Mouse (Mus musculus) right cerebral cortex, adult 2 months (tissue): Measurements from ENCODE around the gene Grpel1.
A peak's percentile ranks its signal among the peaks of the same experiment; 100 is the strongest.

ENCODE experiments used
- DNase-seq, 2 experiments: peaks; one replicate each; pipeline ENCODE4 v3.0.0; 2021 to 2022; ENCODE audit warnings: low spot score in 2 of 2

Gene Grpel1

GRCm38 (mm10) chr5:36464709-36465661 is at the start of gene Grpel1:
Gene Grpel1, plus strand, starts transcription at chr5:36464998.
- peak; percentile 97 to 100 for DNase-seq

GRCm38 (mm10) chr5:36419861-36420260 is 44.9 kb upstream of the Grpel1 start:
- DNase-seq = no peak

GRCm38 (mm10) chr5:36422689-36423088 is 42.1 kb upstream of the Grpel1 start:
- no peak for DNase-seq

DNA sequence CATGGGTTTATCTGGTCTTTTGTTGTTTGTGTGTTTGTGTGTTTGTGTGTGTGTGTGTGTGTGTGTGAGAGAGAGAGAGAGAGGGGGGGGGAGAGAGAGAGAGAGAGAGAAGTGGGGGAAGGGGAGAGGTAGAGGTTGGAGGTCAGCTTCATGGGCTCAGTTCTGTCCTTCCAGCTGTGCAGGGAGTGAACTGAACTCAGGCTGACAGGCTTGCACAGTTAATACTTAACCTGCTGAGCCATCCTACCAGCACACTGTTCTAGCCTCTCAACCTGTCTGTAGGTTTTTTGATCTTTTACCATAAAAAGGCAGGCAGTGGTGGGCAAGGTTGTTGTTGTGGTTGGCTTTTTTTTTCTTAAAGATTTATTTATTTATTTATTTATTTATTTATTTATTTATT is 40.1 kb upstream of the Grpel1 start:
- DNase-seq = no peak

GRCm38 (mm10) chr5:36426404-36426803 is 38.4 kb upstream of the Grpel1 start:
- peak; percentile 44 to 67 for DNase-seq

DNA sequence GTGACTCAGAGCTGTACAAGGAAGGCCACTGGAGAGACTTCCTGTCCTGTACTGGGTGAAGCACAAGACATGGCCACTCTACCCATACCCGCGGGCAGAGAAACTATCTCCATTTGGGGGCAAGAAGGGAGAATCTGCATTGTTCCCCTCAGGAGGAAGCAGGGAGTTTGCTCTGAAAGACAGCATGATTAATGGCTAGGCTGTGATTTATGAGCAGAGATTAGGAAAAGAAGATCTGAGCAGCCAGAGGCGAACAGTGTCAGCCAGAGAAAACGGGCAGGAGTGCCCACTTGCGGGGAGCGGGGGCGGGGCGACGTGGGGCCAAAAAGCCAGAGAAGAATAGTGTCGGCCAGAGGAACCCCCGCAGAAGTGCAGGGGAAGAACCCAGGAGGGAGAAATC is 37.0 kb upstream of the Grpel1 start:
- no peak for DNase-seq

DNA sequence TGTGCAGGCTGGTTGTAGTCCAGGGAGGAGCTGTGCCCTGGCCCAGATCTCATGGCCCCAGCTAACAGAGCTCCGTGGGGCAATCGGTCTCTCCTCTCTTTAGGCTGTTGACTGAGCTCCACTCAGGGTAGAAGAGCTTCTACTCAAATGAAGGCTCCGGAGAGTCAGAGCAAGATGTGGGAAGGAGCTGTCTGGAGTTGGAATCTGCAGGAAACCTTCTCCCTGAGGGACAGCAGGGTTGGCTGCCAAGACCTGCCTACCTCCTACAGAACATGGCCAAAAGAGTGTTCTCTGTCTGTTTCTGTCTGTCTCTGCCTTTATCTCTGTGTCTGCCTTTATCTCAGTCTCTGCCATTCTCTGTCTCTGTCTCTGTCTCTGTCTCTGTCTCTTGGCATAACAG is 35.2 kb upstream of the Grpel1 start:
- no peak for DNase-seq

DNA sequence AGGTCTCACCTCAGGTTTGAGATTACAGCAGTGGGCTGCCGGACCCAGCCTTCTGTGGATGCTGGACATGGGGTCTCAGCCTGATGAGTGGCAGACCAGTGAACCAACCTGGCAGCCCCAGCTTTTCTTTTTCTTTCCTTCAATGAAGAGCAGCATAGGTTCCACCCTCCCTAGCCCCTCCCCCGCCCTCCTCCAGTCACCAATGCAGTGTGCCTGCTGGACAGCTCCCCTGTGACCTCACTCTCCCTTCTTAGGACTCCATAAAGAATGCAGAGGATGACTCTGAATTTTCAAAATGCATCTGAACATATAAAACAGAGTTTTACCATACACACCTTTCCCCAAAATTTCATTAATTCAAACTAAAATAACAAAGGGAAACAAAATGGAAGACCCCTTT is 33.1 kb upstream of the Grpel1 start:
- DNase-seq = no peak

GRCm38 (mm10) chr5:36434398-36434967 is 30.3 kb upstream of the Grpel1 start:
- DNase-seq = no peak

DNA sequence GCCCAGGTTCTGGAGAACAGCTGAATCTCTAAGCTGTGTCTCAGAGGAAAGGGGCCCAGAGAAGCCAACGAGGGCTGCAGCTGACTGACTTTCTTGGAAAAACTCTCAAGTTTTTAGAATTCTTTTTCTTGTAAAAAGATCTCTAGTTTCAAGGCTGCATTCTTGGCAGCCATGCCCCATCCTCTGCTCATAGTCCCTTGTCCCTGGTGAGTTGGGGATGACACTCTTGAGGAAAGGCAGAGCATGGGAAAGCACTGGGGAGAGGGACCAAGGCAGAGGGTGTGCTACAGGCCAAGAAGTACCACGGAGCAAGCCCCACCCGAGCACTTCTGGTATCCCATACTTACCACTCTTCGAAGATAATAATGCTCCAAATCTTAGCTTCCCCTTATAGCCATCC is 27.9 kb upstream of the Grpel1 start:
- DNase-seq = no peak

DNA sequence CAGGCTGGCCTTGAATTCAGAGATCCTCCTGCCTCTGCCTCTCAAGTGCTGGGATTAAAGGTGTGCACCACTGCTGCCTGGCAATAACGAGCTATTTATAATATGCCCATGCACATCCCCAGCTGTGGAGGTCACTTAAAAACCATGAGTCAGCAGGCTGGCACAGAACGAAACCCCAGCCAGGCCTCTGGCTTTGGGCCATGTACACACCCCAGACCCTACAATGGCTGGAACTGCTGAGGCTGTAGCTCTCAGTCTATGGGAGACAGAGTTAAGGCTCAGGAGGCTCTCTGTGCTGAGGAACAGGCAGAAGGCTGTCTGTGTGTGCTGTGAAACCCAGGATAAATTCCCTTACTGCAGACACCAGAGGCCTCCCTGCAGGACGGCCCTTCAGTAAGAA is 24.1 kb upstream of the Grpel1 start:
- DNase-seq = no peak

DNA sequence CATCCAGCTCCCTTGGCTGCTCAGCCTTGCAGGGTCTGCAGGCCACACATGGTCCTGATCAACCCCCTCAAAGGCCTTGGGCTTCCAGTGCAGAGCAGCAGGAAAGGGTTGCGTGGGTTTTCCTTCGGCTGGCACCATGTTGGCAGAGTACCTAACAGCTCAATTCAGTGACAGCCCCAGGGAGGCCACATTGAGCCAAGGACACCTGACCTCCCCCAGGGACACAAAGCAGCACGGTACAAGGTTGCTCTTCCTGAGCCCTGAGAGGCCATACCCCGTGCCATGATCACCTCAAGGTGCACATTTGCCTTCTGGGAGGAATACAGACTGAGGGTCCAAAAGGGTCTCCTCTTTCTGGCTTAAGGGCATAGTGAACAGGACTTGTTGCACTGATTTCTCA is 20.2 kb upstream of the Grpel1 start:
- DNase-seq = no peak

GRCm38 (mm10) chr5:36445028-36445427 is 19.8 kb upstream of the Grpel1 start:
- no peak for DNase-seq

DNA sequence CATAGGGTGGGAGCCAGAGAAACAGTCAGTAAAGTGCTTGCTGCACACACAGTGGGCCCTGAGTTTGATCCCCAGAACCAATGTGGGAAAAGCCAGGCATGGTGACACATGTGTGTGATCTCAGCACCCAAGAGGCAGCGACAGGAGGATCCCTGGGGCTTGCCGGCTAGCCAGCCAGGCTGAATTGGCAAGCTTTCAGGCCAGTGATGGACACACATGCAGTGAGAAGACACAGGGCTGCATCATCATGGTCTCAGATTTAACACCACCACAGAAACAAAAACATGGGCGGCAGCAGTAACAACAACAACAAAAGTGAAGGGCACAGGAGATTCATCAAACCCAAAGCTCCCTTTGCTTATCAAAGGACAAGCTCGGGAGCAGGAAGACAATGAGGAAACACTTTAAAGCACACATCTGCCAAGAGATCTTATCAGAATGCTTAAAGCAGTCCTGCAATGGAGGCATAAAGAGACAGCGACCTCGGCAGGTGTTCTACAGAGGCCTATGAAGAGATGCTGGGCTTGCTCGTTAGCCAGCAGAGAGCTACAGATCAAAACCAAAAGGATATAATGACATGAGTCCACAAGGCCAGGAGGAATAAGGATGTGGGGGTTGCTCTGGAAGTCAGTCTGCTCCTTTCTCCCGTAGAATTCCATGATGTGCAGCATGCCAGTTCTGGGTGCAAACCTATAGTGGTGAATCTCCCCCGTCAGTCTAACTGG is 18.5 kb upstream of the Grpel1 start:
- no peak for DNase-seq

GRCm38 (mm10) chr5:36447872-36448271 is 16.9 kb upstream of the Grpel1 start:
- DNase-seq = no peak

DNA sequence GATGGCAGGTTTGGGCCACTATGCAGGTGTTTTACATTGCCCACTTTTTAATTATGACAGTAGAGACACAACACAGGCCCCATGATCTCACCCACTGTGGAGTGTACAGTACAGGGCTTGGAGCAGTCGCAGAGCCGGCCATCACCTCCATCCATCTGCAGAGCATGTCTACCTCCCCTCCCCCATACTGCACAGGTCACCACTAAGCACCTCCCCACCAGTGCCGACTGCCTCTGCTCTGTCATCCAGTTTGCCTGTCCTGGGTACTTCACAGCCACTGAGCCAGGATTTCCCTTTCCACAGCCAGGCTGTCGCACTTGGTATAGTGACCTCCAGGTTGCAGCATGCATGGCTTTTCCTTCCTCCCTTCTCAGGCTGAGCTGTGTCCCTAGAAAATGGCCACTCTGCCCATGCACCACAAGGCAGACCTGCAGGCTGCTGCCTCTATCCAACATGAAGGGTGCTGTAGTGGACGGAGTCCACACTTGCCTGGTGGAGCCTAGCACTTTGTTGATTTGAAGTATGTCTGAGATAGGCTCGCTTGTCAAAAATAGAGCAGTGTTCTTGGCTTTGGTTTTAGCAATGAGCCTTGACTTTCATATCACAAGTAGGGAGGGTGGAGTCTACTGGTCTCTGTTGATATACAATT is 15.0 kb upstream of the Grpel1 start:
- DNase-seq = no peak

- DNase-seq = no peak
These were observed 13.7 kb upstream of the Grpel1 start for GRCm38 (mm10) chr5:36451119-36451518.

DNA sequence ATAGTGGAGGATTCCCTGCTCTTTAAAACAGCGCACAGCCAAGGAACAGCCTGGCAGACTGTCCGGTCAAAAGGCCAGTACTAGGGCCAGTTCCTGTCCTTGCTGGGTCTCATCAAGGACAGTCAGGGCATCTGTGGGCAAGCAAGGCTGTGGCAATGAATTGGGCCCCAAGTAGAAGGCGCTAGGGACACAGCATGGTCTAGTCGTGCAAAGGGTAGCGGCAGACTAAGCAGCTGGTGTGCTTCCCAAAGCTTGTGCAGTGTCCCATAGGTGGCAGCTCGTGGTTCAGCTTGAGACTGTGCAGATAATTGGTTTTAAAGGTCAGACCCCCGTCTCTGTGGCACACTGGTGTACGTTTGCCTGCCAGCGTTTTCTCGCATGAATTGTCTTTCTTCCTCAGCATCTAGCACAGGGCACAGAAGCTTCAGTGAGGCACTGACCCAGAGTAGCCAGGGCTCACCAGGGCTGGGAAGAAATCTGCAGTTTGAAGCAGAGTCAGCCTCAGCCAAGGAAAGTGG is 12.9 kb upstream of the Grpel1 start:
- no peak for DNase-seq

GRCm38 (mm10) chr5:36452821-36453220 is 12.0 kb upstream of the Grpel1 start:
- no peak for DNase-seq

GRCm38 (mm10) chr5:36457706-36458105 is 7.1 kb upstream of the Grpel1 start:
- DNase-seq = peak; percentile 29 to 30

DNA sequence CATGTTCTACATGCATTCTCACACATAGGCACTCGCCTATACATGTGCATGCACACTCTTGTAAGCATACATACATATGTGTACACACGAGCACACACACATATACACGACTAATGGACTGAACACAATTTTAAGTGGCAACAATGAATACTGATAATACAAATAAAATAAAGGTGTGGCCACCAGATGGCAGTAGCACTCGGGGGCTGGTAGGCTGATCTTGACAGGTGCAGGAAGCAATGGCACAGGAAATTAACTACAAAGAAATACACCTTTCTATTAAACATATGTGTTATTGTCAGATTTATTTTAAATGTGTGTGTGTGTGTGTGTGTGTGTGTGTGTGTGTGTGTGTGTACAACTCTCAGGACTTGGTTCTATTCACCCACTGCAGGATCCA is 5.9 kb upstream of the Grpel1 start:
- DNase-seq = peak; percentile 36 to 59

DNA sequence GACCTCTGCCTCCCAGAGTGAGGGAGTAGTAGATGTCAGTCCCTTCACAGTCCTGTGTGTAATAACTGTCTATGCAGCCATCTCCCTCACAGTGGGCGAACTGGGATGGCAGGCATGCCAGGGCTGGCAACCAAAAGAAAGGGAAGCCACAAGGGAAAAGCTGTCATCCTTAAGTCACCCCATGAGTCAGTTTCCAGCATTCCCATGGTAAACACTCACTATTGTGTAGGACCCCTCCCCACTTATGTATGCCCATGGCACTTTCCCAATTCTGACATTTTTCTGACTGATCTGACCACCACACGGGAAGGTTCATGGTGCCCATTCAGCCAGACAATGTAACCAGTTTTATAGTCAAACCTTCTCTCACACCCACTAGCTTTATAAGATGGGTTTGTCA is 4.1 kb upstream of the Grpel1 start:
- no peak for DNase-seq
